Mouse (Mus musculus) stomach, postnatal 0 days (tissue): Measurements from ENCODE around the gene Ifna5.
A peak's percentile ranks its signal among the peaks of the same experiment; 100 is the strongest.

Experiments
- CTCF ChIP-seq: IDR thresholded peaks from 2 replicates; pipeline ENCODE4 v1.5.1; 2016; ENCODE audit warnings: antibody characterized with exemption, low read depth, mild to moderate bottlenecking, moderate library complexity
- EP300 ChIP-seq: optimal IDR thresholded peaks from 2 replicates; pipeline ENCODE3; 2016; ENCODE audit warnings: antibody characterized with exemption

- peak; percentile 66 for TF ChIP-seq CTCF
- no peak for TF ChIP-seq EP300
Measured at GRCm38 (mm10) chr4:88830523-88830922, 4.8 kb upstream of the Ifna5 start.
